Mouse (Mus musculus): ENCODE results near the gene Nfxl1. TPM values are rescaled to one million over a fixed set of nuclear protein-coding genes. Genes with fewer than 3 reads are reported as not detected.

The Nfxl1 gene
- polyA plus RNA-seq, 1 experiment from 2014 or later = 37.5 TPM

GRCm38 (mm10) chr5:72501763-72502162 lies 57.7 kb downstream of the Nfxl1 start:
- DNase-seq (ENCODE audit: low read depth, low spot score) (no peak), ATAC-seq (no peak)
- H3K27me3 ChIP-seq = no peaks in the 10 kb centered on the region
- ChIA-PET CTCF (interaction anchor here (1.0 kb wide), 1 partner anchor 151 kb away, joined by 3 read pairs; no protein-coding TSS in a partner anchor), POLR2A (interaction anchor here (0.6 kb wide), 1 partner anchor 301 kb away, joined by 3 read pairs; no protein-coding TSS in a partner anchor)
- in situ Hi-C loops (cut with MboI; ENCODE audit: low pct_unique_long_range_greater_than_20kb) = no loop called here
- no peak for TF ChIP-seq CTCF (IDR thresholded peaks at IDR 0.05)

- TF ChIP-seq CTCF (IDR thresholded peaks at IDR 0.05) = no peak
- in situ Hi-C loops (cut with MboI; ENCODE audit: low pct_unique_long_range_greater_than_20kb) = no loop called here
- ATAC-seq = no peak
- ChIA-PET CTCF (interaction anchor here (1.1 to 1.2 kb wide), 2 partner anchors 10 to 13 kb away, joined by 3 to 4 read pairs; no protein-coding TSS in a partner anchor), POLR2A (no interaction called here)
- no peaks in the 10 kb centered on the region for H3K27me3 ChIP-seq
- DNase-seq (ENCODE audit: low read depth, low spot score) = no peak
Observed at GRCm38 (mm10) chr5:72498271-72498670, 61.2 kb downstream of the Nfxl1 start.

GRCm38 (mm10) chr5:72496756-72497155 lies 62.7 kb downstream of the Nfxl1 start:
- no peak for TF ChIP-seq CTCF (IDR thresholded peaks at IDR 0.05)
- no peak for ATAC-seq
- in situ Hi-C loops (cut with MboI; ENCODE audit: low pct_unique_long_range_greater_than_20kb) = no loop called here
- CTCF ChIA-PET = interaction anchor here (1.3 to 1.6 kb wide), 2 partner anchors 145 to 147 kb away, joined by 4 to 5 read pairs; no protein-coding TSS in a partner anchor
- POLR2A ChIA-PET = no interaction called here
- H3K27me3 ChIP-seq = no peaks in the 10 kb centered on the region
- DNase-seq (ENCODE audit: low read depth, low spot score) = no peak

- ChIA-PET CTCF (interaction anchor here (1.5 kb wide), 1 partner anchor 9 kb away, joined by 3 read pairs; no protein-coding TSS in a partner anchor), POLR2A (no interaction called here)
- no peak for TF ChIP-seq CTCF (IDR thresholded peaks at IDR 0.05)
- DNase-seq (ENCODE audit: low read depth, low spot score) = no peak
- in situ Hi-C loops (cut with MboI; ENCODE audit: low pct_unique_long_range_greater_than_20kb) = no loop called here
- H3K27me3 ChIP-seq = no peaks in the 10 kb centered on the region
- no peak for ATAC-seq
Observed at GRCm38 (mm10) chr5:72493906-72494305, 65.6 kb downstream of the Nfxl1 start.

GRCm38 (mm10) chr5:72491232-72491631 lies 68.3 kb downstream of the Nfxl1 start:
- ATAC-seq (no peak), DNase-seq (ENCODE audit: low read depth, low spot score) (no peak)
- CTCF ChIA-PET = no interaction called here
- TF ChIP-seq CTCF (IDR thresholded peaks at IDR 0.05) = no peak
- peaks cover 6% of the 10 kb centered on the region for H3K27me3 ChIP-seq
- POLR2A ChIA-PET = no interaction called here
- in situ Hi-C loops (cut with MboI; ENCODE audit: low pct_unique_long_range_greater_than_20kb) = no loop called here

- no peak for TF ChIP-seq CTCF (IDR thresholded peaks at IDR 0.05)
- ChIA-PET POLR2A (no interaction called here), CTCF (no interaction called here)
- in situ Hi-C loops (cut with MboI; ENCODE audit: low pct_unique_long_range_greater_than_20kb) = no loop called here
- no peak for ATAC-seq
- no peaks in the 10 kb centered on the region for H3K27me3 ChIP-seq
- no peak for DNase-seq (ENCODE audit: low read depth, low spot score)
Observed at GRCm38 (mm10) chr5:72480456-72480855, 79.0 kb downstream of the Nfxl1 start.

GRCm38 (mm10) chr5:72472317-72473009 lies 87.0 kb downstream of the Nfxl1 start:
- ChIA-PET POLR2A (no interaction called here), CTCF (interaction anchor here (0.9 kb wide), 1 partner anchor 30 kb away, joined by 3 read pairs; no protein-coding TSS in a partner anchor)
- no peak for ATAC-seq
- DNase-seq (ENCODE audit: low read depth, low spot score) = no peak
- in situ Hi-C loops (cut with MboI; ENCODE audit: low pct_unique_long_range_greater_than_20kb) = no loop called here
- H3K27me3 ChIP-seq = no peaks in the 10 kb centered on the region
- TF ChIP-seq CTCF (IDR thresholded peaks at IDR 0.05) = no peak

GRCm38 (mm10) chr5:72471746-72472145 lies 87.7 kb downstream of the Nfxl1 start:
- no peak for TF ChIP-seq CTCF (IDR thresholded peaks at IDR 0.05)

GRCm38 (mm10) chr5:72464932-72465331 lies 94.6 kb downstream of the Nfxl1 start:
- ATAC-seq = no peak
- no peak for TF ChIP-seq CTCF (IDR thresholded peaks at IDR 0.05)
- ChIA-PET POLR2A (no interaction called here), CTCF (no interaction called here)
- DNase-seq (ENCODE audit: low read depth, low spot score) = no peak
- no peaks in the 10 kb centered on the region for H3K27me3 ChIP-seq
- in situ Hi-C loops (cut with MboI; ENCODE audit: low pct_unique_long_range_greater_than_20kb) = no loop called here

More at GRCm38 (mm10) chr5:72471746-72472145, 87.7 kb downstream of the Nfxl1 start:
- ChIA-PET CTCF (interaction anchor here (0.9 kb wide), 1 partner anchor 29 kb away, joined by 3 read pairs; no protein-coding TSS in a partner anchor), POLR2A (no interaction called here)
- H3K27me3 ChIP-seq = no peaks in the 10 kb centered on the region
- no peak for DNase-seq (ENCODE audit: low read depth, low spot score)
- ATAC-seq = no peak
- in situ Hi-C loops (cut with MboI; ENCODE audit: low pct_unique_long_range_greater_than_20kb) = no loop called here

Other genes with a start within 250 kb of the Nfxl1 start
- gene Corin, start 55.2 kb downstream of the Nfxl1 start, polyA plus RNA-seq (2021) = 0.45 TPM
- gene Zar1, start 21.6 kb upstream of the Nfxl1 start, polyA plus RNA-seq (2021) = not detected
- gene Gm5868, start 27.9 kb upstream of the Nfxl1 start, polyA plus RNA-seq (2021) = not detected
- 0.04 TPM for gene Cnga1, start 84.6 kb upstream of the Nfxl1 start, polyA plus RNA-seq (2021)
- 8.6 TPM for gene Nipal1, start 88.1 kb upstream of the Nfxl1 start, polyA plus RNA-seq (2021)
- gene Txk, start 193.1 kb upstream of the Nfxl1 start, polyA plus RNA-seq (2021) = 0.09 TPM